Mouse (Mus musculus): ENCODE data around the gene Tmem223. TPM values are rescaled to one million over a fixed set of nuclear protein-coding genes. Genes with fewer than 3 reads are reported as not detected.

Gene Tmem223
- polyA plus RNA-seq (2012; rRNA removed), result 138 and 175 TPM in 2 replicates

GRCm38 (mm10) chr19:8770567-8771270 lies at the start of gene Tmem223:
Gene Tmem223 (plus strand): TSS chr19:8770996.

GRCm38 (mm10) chr19:8722907-8723573 lies 47.8 kb upstream of the Tmem223 start, which contains the start of gene Slc3a2:
Gene Slc3a2 (minus strand): TSS chr19:8723369.

GRCm38 (mm10) chr19:8735389-8736159 lies 35.2 kb upstream of the Tmem223 start, which contains the start of gene Wdr74:
Gene Wdr74 (plus strand): TSS chr19:8735827.

GRCm38 (mm10) chr19:8740603-8741002 lies 30.2 kb upstream of the Tmem223 start, which contains the start of gene 1700092M07Rik:
Gene 1700092M07Rik (plus strand): TSS chr19:8740718.

GRCm38 (mm10) chr19:8741243-8741869 lies 29.4 kb upstream of the Tmem223 start, which contains the start of gene Stx5a:
Gene Stx5a (plus strand): TSS chr19:8741413.

GRCm38 (mm10) chr19:8756635-8757387 lies 14.0 kb upstream of the Tmem223 start, which contains the start of gene Nxf1:
Gene Nxf1 (plus strand): TSS chr19:8757073.

GRCm38 (mm10) chr19:8774086-8774835 lies 3.5 kb downstream of the Tmem223 start, which contains the start of gene Tmem179b:
Gene Tmem179b (minus strand): TSS chr19:8774467.

GRCm38 (mm10) chr19:8786008-8786781 lies 15.4 kb downstream of the Tmem223 start, which contains the start of gene Taf6l:
Gene Taf6l (minus strand): TSS chr19:8786417.

GRCm38 (mm10) chr19:8798264-8798946 lies 27.6 kb downstream of the Tmem223 start, which contains the start of gene Polr2g:
Gene Polr2g (minus strand): TSS chr19:8798577.

GRCm38 (mm10) chr19:8802130-8802821 lies 31.5 kb downstream of the Tmem223 start, which contains the start of gene Zbtb3:
Gene Zbtb3 (plus strand): TSS chr19:8802555.

GRCm38 (mm10) chr19:8818801-8819595 lies 48.2 kb downstream of the Tmem223 start, which contains the start of gene Ttc9c:
Gene Ttc9c (minus strand): TSS chr19:8819333.

GRCm38 (mm10) chr19:8819596-8820423 lies 49.0 kb downstream of the Tmem223 start, which contains the start of gene Hnrnpul2:
Gene Hnrnpul2 (plus strand): TSS chr19:8820010.

